Mouse (Mus musculus) forebrain, embryonic 12.5 days (tissue): ENCODE measurements at regions not wholly inside any gene's neighbourhood (a gene's known extent, or its start where the extent isn't known, plus 50 kb on each side); places are given as distances from the start of the nearest gene placed in this dataset.
A peak's percentile ranks its signal among the peaks of the same experiment; 100 is the strongest.
"Not testable (repeated sequence)": the region's sequence is repeated elsewhere in the genome, so short reads cannot be mapped to it uniquely, and the experiment has no call there.

ENCODE experiments used
- ATAC-seq: fragments of 200-750 bp; cut with Nextera tagmentation; 2 replicates; pipeline ENCODE4 v1.8.0; 2017; ENCODE audit warnings: moderate TSS enrichment; ENCODE audit not compliant: low FRiP score
- H3K27ac ChIP-seq: fragments of 300-500 bp; sonication (generic); 2 replicates; pipeline ENCODE4 v1.5.1; 2016; ENCODE audit warnings: mild to moderate bottlenecking
- H3K27me3 ChIP-seq: fragments of 300-500 bp; sonication (generic); 2 replicates; pipeline ENCODE4 v1.6.1; 2016; ENCODE audit warnings: mild to moderate bottlenecking
- H3K36me3 ChIP-seq: fragments of 300-500 bp; sonication (generic); replicated peaks from 2 replicates; pipeline ENCODE4 v1.6.1; 2016; ENCODE audit warnings: mild to moderate bottlenecking
- H3K4me1 ChIP-seq: fragments of 300-500 bp; sonication (generic); 2 replicates; pipeline ENCODE4 v1.6.1; 2016
- H3K4me2 ChIP-seq: fragments of 300-500 bp; sonication (generic); 2 replicates; pipeline ENCODE4 v1.6.1; 2016; ENCODE audit warnings: mild to moderate bottlenecking, moderate library complexity
- H3K4me3 ChIP-seq: fragments of 300-500 bp; sonication (generic); replicated peaks from 2 replicates; pipeline ENCODE4 v1.5.1; 2016; ENCODE audit warnings: mild to moderate bottlenecking
- H3K9ac ChIP-seq: fragments of 300-500 bp; sonication (generic); 2 replicates; pipeline ENCODE4 v1.6.1; 2016; ENCODE audit warnings: mild to moderate bottlenecking
- H3K9me3 ChIP-seq: fragments of 300-500 bp; sonication (generic); 2 replicates; pipeline ENCODE4 v1.6.1; 2016
- whole genome bisulfite sequencing: fragments of 180-500 bp; shearing (Covaris S2); methylation state at CpG from one replicate; pipeline ENCODE4 v1.1.7; 2016; 5-methylcytosine and 5-hydroxymethylcytosine counted together

- WGBS: 72% methylated on average over 3 of the region's 3 CpGs
- H3K27me3 ChIP-seq: peaks cover 4% of the 10 kb centered on the region; the same call in 1 of the 2 replicates
- no peak overlapping the region for H3K27ac ChIP-seq
- H3K9me3 ChIP-seq: no peaks in the 10 kb centered on the region
- no peak for ATAC-seq
- H3K4me3 ChIP-seq: no peak overlapping the region
- no peak overlapping the region for H3K9ac ChIP-seq
- peaks cover 19% of the 10 kb centered on the region for H3K4me1 ChIP-seq
- no peak overlapping the region for H3K4me2 ChIP-seq
- H3K36me3 ChIP-seq: no peaks in the 10 kb centered on the region
Observed at GRCm38 (mm10) chr16:31538606-31539005, 116.5 kb downstream of the Bdh1 start.

- Histone ChIP-seq H3K9ac (no peak overlapping the region), H3K36me3 (no peaks in the 10 kb centered on the region), H3K4me1 (peaks cover 31% of the 10 kb centered on the region), H3K9me3 (no peaks in the 10 kb centered on the region), H3K27ac (no peak overlapping the region), H3K4me2 (no peak overlapping the region), H3K4me3 (no peak overlapping the region), H3K27me3 (peaks cover 28% of the 10 kb centered on the region)
- no peak for ATAC-seq
- WGBS: 73% methylated on average over 10 of the region's 10 CpGs
Observed at GRCm38 (mm10) chr16:31543499-31544170, 119.6 kb upstream of the Dlg1 start.

DNA sequence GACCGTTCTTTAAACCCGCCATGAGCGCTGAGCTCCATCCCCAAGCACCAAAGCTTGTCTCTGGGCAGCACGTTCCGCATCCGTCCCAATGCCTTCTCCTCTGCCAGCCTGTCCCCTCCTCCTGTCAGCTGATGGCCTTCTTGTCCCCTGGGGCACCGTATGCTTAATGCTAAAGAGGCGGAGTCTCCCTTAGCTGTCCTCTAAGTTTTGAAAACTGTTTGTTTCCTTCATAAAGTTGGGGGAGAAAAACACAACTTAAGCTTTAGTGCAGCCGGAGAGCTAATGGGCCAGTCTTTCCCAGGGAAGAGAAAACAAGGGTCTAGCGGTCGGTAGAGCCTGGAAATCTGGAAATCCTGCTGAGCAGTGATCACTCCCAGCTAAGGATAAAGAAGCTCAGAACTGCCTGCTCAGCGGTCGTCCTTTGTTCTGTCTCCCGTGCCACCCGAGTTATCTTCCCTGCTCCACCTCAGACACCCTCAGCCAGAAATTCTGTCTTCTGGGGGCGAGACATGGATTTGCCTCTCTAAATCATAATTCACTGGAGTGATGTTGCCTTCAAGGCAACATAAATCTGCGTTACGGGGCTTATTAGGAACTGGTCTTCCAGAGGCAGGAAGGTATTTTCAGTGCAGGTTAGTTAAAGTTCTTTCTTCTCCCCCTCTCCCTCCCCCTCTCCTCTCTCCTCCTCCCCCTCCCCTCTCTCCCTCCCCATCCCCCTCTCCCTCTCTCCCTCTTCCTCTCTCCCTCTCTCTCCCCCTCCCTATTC lies 117.0 kb upstream of the Dlg1 start:
- peak overlapping the region; percentile 47 for H3K4me2 ChIP-seq
- peaks cover 28% of the 10 kb centered on the region for H3K27me3 ChIP-seq
- no peaks in the 10 kb centered on the region for H3K9me3 ChIP-seq
- peaks cover 33% of the 10 kb centered on the region for H3K4me1 ChIP-seq
- ATAC-seq: peak; percentile 60; the same call in 1 of the 2 replicates
- peak overlapping the region; percentile 89 for H3K27ac ChIP-seq
- peak overlapping the region; percentile 18 for H3K4me3 ChIP-seq
- peak overlapping the region; percentile 30 for H3K9ac ChIP-seq
- WGBS: 1% methylated on average over 18 of the region's 18 CpGs
- no peaks in the 10 kb centered on the region for H3K36me3 ChIP-seq

GRCm38 (mm10) chr16:31546828-31547224 lies 116.4 kb upstream of the Dlg1 start:
- Histone ChIP-seq H3K27me3 (peaks cover 28% of the 10 kb centered on the region), H3K36me3 (no peaks in the 10 kb centered on the region), H3K9me3 (no peaks in the 10 kb centered on the region), H3K27ac (peak overlapping the region; percentile 89), H3K4me2 (peak overlapping the region; percentile 47), H3K4me3 (no peak overlapping the region), H3K9ac (no peak overlapping the region), H3K4me1 (peaks cover 39% of the 10 kb centered on the region)
- ATAC-seq: peak; percentile 79
- 0% methylated on average over 2 of the region's 2 CpGs for WGBS

- Histone ChIP-seq H3K27ac (peak overlapping the region; percentile 89), H3K27me3 (peaks cover 27% of the 10 kb centered on the region)
Observed at GRCm38 (mm10) chr16:31547391-31547790, 115.9 kb upstream of the Dlg1 start.

GRCm38 (mm10) chr16:31549975-31550374 lies 113.3 kb upstream of the Dlg1 start:
- peaks cover 43% of the 10 kb centered on the region for H3K4me1 ChIP-seq
- 88% methylated on average over 5 of the region's 5 CpGs for WGBS

More at GRCm38 (mm10) chr16:31547391-31547790, 115.9 kb upstream of the Dlg1 start:
- Histone ChIP-seq H3K4me2 (no peak overlapping the region), H3K4me1 (peaks cover 44% of the 10 kb centered on the region), H3K9ac (no peak overlapping the region), H3K9me3 (no peaks in the 10 kb centered on the region), H3K4me3 (no peak overlapping the region), H3K36me3 (no peaks in the 10 kb centered on the region)
- ATAC-seq: no peak
- 16% methylated on average over 10 of the region's 10 CpGs for WGBS

DNA sequence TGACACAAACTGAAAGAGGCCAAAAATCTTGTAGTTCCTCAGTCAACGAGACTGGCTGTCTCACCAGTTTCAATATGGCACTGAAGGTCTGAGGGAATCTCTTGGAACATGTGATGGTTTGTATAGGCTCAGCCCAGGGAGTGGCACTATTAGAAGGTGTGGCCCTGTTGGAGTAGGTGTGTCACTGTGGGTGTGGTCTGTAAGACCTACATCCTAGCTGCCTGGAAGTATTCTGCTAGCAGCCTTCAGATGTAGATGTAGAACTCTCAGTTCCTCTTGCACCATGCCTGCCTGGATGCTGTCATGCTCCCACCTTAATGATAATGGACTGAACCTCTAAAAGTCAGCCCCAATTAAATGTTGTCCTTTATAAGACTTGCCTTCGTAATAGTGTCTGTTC lies 112.7 kb upstream of the Dlg1 start:
- 87% methylated on average over 2 of the region's 2 CpGs for WGBS
- H3K9me3 ChIP-seq, H3K4me2 ChIP-seq, H3K4me3 ChIP-seq, H3K27me3 ChIP-seq, H3K9ac ChIP-seq, H3K36me3 ChIP-seq, H3K27ac ChIP-seq, ATAC-seq: not testable (repeated sequence)
- peaks cover 37% of the 10 kb centered on the region for H3K4me1 ChIP-seq

More at GRCm38 (mm10) chr16:31549975-31550374, 113.3 kb upstream of the Dlg1 start:
- H3K36me3 ChIP-seq: no peaks in the 10 kb centered on the region
- ATAC-seq: no peak
- no peak overlapping the region for H3K4me3 ChIP-seq
- no peak overlapping the region for H3K9ac ChIP-seq
- H3K9me3 ChIP-seq: no peaks in the 10 kb centered on the region
- no peak overlapping the region for H3K4me2 ChIP-seq
- peaks cover 10% of the 10 kb centered on the region for H3K27me3 ChIP-seq
- no peak overlapping the region for H3K27ac ChIP-seq

- H3K36me3 ChIP-seq: no peaks in the 10 kb centered on the region
Observed at GRCm38 (mm10) chr16:31551416-31552151, 111.7 kb upstream of the Dlg1 start.

DNA sequence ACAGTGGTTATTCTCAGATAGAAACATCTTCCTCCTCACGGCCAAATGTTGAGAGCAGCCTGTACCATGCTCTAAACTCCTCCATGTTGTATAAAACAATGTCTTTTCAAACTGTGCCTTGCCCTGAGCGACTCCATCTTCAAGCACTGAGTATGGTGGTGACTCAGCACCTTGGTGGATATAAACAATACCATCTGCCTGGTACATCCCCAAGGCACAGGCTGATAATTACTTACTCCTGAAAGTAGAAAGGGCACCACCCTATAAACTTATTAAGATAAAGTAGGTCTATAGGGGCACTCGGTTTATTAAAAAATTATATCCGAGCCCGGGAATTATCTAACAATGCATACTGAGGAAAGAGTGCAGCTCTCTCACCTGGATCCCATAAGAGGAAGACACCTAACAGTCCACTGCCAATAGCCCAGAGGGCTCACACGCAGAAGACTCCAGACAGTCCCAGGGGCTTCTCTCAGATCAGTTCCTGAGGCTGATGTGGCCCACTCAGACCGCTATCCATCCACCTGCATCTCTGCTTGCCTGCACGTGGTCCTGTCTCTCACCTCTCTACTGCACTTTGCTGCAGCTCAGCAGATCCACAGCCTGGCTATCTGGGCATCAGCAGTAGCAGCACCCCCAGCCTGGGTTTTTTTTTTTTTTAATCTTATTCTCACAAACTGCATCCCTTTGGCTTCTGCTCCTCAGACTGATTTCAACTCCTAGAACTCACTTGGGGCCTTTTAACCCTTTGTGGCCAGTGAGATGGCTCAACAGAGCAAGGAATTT lies 109.7 kb upstream of the Dlg1 start:
- 82% methylated on average over 8 of the region's 8 CpGs for WGBS
- Histone ChIP-seq H3K36me3 (no peaks in the 10 kb centered on the region), H3K27me3 (no peaks in the 10 kb centered on the region; the same call in 1 of the 2 replicates), H3K4me3 (no peak overlapping the region), H3K4me2 (no peak overlapping the region), H3K4me1 (peaks cover 15% of the 10 kb centered on the region), H3K27ac (no peak overlapping the region), H3K9ac (no peak overlapping the region), H3K9me3 (no peaks in the 10 kb centered on the region)
- no peak for ATAC-seq

More at GRCm38 (mm10) chr16:31551416-31552151, 111.7 kb upstream of the Dlg1 start:
- Histone ChIP-seq H3K4me1 (peaks cover 27% of the 10 kb centered on the region), H3K27ac (peak overlapping the region; percentile 78), H3K4me2 (no peak overlapping the region), H3K9me3 (no peaks in the 10 kb centered on the region), H3K4me3 (no peak overlapping the region), H3K9ac (peak overlapping the region; percentile 30; the same call in 1 of the 2 replicates), H3K27me3 (no peaks in the 10 kb centered on the region; the same call in 1 of the 2 replicates)
- ATAC-seq: no peak
- 32% methylated on average over 11 of the region's 11 CpGs for whole genome bisulfite sequencing

DNA sequence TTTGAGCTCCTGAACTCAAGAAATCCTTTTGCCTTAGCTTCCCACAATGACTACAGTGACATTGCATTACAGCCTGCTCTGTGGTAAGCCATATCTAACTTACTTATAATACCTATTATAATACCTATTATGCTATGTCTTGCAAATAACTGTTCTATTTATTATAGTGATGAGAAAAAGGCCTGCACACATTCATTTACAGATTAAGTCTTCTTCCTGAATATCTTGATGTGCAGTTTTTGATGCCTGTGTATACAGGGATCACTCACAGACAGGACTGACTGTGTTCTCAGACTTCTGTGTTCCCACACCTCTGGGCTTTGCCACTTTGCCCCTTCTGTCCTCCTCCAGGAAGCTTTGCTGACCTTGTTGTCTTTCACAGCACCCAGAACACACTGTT lies 102.8 kb upstream of the Dlg1 start:
- H3K9ac ChIP-seq: no peak overlapping the region
- no peak overlapping the region for H3K27ac ChIP-seq
- H3K4me1 ChIP-seq: peaks cover 3% of the 10 kb centered on the region; the same call in 1 of the 2 replicates
- H3K36me3 ChIP-seq: no peaks in the 10 kb centered on the region
- no peak for ATAC-seq
- 0 out of 2 replicates have a peak, but pooled peaks cover 3% of the 10 kb centered on the region for H3K27me3 ChIP-seq
- H3K4me3 ChIP-seq: no peak overlapping the region
- H3K9me3 ChIP-seq: no peaks in the 10 kb centered on the region
- no peak overlapping the region for H3K4me2 ChIP-seq

DNA sequence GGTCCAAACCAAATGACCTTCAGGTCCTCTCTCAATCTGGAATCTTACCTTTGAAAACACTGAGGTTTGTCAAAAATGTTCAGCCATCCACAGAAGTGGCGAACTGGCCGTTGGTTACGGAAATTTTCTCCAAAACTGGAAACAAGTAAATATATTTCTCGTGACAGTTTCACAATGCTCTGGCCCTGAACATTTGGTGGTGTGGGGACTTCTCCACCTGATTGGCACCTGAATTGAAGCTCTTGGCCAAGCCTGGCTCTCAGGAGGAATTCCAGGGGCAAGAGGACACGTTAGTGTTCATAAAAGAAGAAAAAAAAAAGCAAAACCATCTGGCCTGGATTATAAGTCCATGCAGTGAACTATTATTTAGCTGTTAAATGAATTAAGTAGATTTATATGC lies 98.3 kb upstream of the Dlg1 start:
- Histone ChIP-seq H3K9ac (no peak overlapping the region), H3K4me2 (no peak overlapping the region), H3K4me3 (no peak overlapping the region), H3K4me1 (no peaks in the 10 kb centered on the region), H3K36me3 (no peaks in the 10 kb centered on the region), H3K27me3 (no peaks in the 10 kb centered on the region), H3K27ac (no peak overlapping the region), H3K9me3 (no peaks in the 10 kb centered on the region)
- WGBS: 85% methylated on average over 5 of the region's 5 CpGs
- ATAC-seq: no peak
